Mouse (Mus musculus): Measurements from ENCODE around the gene Ube4b.

DNA sequence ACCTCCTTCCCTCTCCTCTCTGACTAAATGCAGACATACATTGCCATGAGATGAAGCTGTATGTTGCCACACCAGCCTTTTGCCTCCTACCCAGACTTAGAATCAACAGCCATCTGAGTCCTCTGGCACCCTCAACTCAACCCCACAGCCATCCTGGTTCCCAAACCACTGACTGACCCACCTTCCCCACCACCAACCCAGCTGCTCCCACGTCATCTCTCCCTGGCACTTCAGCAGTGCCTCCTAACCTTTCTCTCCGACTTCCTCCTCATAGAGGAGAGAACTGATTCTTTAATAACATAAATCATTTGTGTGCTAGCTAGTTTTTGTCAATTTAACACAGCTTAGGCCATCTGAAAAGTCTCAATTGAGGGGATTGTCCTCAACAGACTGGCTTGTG lies 9.6 kb downstream of the Ube4b start:
- no peak for TF ChIP-seq CTCF (IDR thresholded peaks at IDR 0.05; ENCODE audit: control insufficient read depth, insufficient read depth, insufficient replicate concordance, low read depth, low read length)
- no peak for TF ChIP-seq POLR2A (IDR thresholded peaks at IDR 0.05; ENCODE audit: control insufficient read depth, low read depth, low read length)
